Mouse (Mus musculus) erythroblast, adult 5-6 weeks (primary cell): ENCODE measurements around the gene Fastkd3. TPM values are rescaled to one million over a fixed set of nuclear protein-coding genes. Genes with fewer than 3 reads are reported as not detected.

Experiments
- ATAC-seq: replicated peaks from 2 replicates; pipeline ENCODE4 v1.8.0; 2016; ENCODE audit warnings: moderate number of reproducible peaks, mild to moderate bottlenecking, moderate TSS enrichment, inconsistent platforms; ENCODE audit not compliant: poor library complexity, low FRiP score, severe bottlenecking
- total RNA-seq, 2 experiments: library from RNA; stranded (forward) in 1 of 2; stranded (reverse) in 1 of 2; fragments of 150-400 nt in 1 of 2; fragments of 200-764, 138-1000 nt in 1 of 2; gene quantifications; 2 replicates each; pipeline versions ENCODE4 v1.2.3 to v1.2.4; 2015 to 2017; ENCODE audit warnings: low replicate concordance in 2 of 2

Gene Fastkd3
- total RNA-seq, 2 experiments from 2014 or later = 1.2 to 1.7 TPM

GRCm38 (mm10) chr13:68605689-68606126 lies 23.7 kb downstream of the Fastkd3 start:
- ATAC-seq = no peak

- ATAC-seq = no peak
These were observed 25.8 kb downstream of the Fastkd3 start for GRCm38 (mm10) chr13:68607652-68608405.

- no peak for ATAC-seq
These were observed 40.8 kb downstream of the Fastkd3 start for GRCm38 (mm10) chr13:68622792-68623191.

- ATAC-seq = no peak
These were observed 45.0 kb downstream of the Fastkd3 start for GRCm38 (mm10) chr13:68627041-68627440.

Other genes with a start within 250 kb of the Fastkd3 start
- 1.9 and 2.3 TPM in 2 replicates for gene Mtrr, start 85 bp upstream of the Fastkd3 start, total RNA-seq (2015; ENCODE audit: low replicate concordance)
- 3.9 and 4.5 TPM in 2 replicates for gene Mtrr, start 85 bp upstream of the Fastkd3 start, total RNA-seq (2017; ENCODE audit: low replicate concordance)
- gene 1700001L19Rik, start 15.2 kb downstream of the Fastkd3 start, total RNA-seq (2015; ENCODE audit: low replicate concordance) = not detected in 2 replicates
- gene 1700001L19Rik, start 15.2 kb downstream of the Fastkd3 start, total RNA-seq (2017; ENCODE audit: low replicate concordance) = not detected in 2 replicates